Mouse (Mus musculus) forebrain, embryonic 12.5 days (tissue): ENCODE results near the gene Rnf214. TPM values are rescaled to one million over a fixed set of nuclear protein-coding genes. Genes with fewer than 3 reads are reported as not detected.
A peak's percentile ranks its signal among the peaks of the same experiment; 100 is the strongest.

ENCODE experiments used
- ATAC-seq: fragments of 200-750 bp; cut with Nextera tagmentation; 2 replicates; pipeline ENCODE4 v1.8.0; 2017; ENCODE audit warnings: moderate TSS enrichment; ENCODE audit not compliant: low FRiP score
- H3K27ac ChIP-seq: fragments of 300-500 bp; sonication (generic); 2 replicates; pipeline ENCODE4 v1.5.1; 2016; ENCODE audit warnings: mild to moderate bottlenecking
- H3K27me3 ChIP-seq: fragments of 300-500 bp; sonication (generic); 2 replicates; pipeline ENCODE4 v1.6.1; 2016; ENCODE audit warnings: mild to moderate bottlenecking
- H3K36me3 ChIP-seq: fragments of 300-500 bp; sonication (generic); replicated peaks from 2 replicates; pipeline ENCODE4 v1.6.1; 2016; ENCODE audit warnings: mild to moderate bottlenecking
- H3K4me1 ChIP-seq: fragments of 300-500 bp; sonication (generic); 2 replicates; pipeline ENCODE4 v1.6.1; 2016
- H3K4me2 ChIP-seq: fragments of 300-500 bp; sonication (generic); 2 replicates; pipeline ENCODE4 v1.6.1; 2016; ENCODE audit warnings: mild to moderate bottlenecking, moderate library complexity
- H3K4me3 ChIP-seq: fragments of 300-500 bp; sonication (generic); replicated peaks from 2 replicates; pipeline ENCODE4 v1.5.1; 2016; ENCODE audit warnings: mild to moderate bottlenecking
- H3K9ac ChIP-seq: fragments of 300-500 bp; sonication (generic); 2 replicates; pipeline ENCODE4 v1.6.1; 2016; ENCODE audit warnings: mild to moderate bottlenecking
- H3K9me3 ChIP-seq: fragments of 300-500 bp; sonication (generic); 2 replicates; pipeline ENCODE4 v1.6.1; 2016
- WGBS: fragments of 180-500 bp; shearing (Covaris S2); methylation state at CpG from one replicate; pipeline ENCODE4 v1.1.7; 2016; 5-methylcytosine and 5-hydroxymethylcytosine counted together
- polyA plus RNA-seq: library from polyadenylated mRNA; unstranded; fragments of >200 nt; fragmentation: Nextera tagmentation; extraction: Ambion mirVana; gene quantifications from 2 replicates; pipeline ENCODE4 v1.2.1, GENCODE M21; 2016

Rnf214 gene
- polyA plus RNA-seq, 1 experiment from 2014 or later = 92.3 TPM

DNA sequence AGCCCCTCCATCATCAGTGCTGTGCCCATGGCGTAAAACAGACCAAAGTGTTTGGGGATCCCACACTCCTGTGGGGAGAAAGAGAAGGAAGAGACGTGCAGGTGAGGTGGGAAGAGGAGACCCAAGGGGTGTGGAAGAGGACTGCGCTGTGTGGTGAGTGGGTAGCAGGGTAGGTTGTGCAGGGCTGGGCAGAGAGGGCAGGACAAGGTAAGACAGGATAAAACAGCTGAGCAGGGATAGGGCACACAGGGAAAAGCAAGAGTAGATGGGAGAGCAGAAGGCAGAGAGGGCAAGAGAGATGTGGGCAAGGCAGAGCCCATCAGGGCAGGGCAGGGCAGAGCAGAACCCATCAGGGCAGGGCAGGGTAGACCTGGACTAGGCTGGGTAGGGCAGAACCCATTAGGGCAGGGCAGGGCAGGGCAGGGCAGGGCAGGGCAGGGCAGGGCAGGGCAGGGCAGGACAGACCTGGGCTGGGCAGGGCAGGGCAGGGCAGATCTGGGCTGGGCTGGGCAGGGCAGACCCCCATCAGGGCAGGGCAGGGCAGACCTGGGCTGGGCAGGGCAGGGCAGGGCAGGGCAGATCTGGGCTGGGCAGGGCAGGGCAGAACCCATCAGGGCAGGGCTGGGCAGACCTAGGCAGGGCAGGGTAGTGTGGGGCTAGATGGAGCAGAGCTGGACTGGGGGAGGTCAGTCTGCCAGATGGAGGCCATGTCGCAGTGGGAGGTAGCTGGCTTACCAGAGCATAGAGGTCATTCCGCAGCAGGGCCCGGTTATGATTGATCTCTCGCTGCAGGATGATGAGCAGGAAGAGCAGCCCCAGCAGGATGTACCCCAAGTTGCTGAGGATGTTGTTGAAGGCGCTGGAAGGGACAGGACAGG, 37.2 kb upstream of the Rnf214 start:
- H3K27me3 ChIP-seq = no peaks in the 10 kb centered on the region
- H3K27ac ChIP-seq = no peak overlapping the region
- no peak overlapping the region for H3K4me2 ChIP-seq
- no peak overlapping the region for H3K9ac ChIP-seq
- H3K36me3 ChIP-seq = peaks cover 87% of the 10 kb centered on the region
- H3K9me3 ChIP-seq = no peaks in the 10 kb centered on the region
- ATAC-seq = no peak
- WGBS = 88% methylated on average over 8 of the region's 8 CpGs
- no peak overlapping the region for H3K4me3 ChIP-seq
- H3K4me1 ChIP-seq = no peaks in the 10 kb centered on the region

GRCm38 (mm10) chr9:45942916-45943315, 36.2 kb upstream of the Rnf214 start:
- 87% methylated on average over 8 of the region's 8 CpGs for WGBS
- Histone ChIP-seq H3K27ac (no peak overlapping the region), H3K36me3 (peaks cover 88% of the 10 kb centered on the region), H3K4me1 (no peaks in the 10 kb centered on the region), H3K9ac (no peak overlapping the region), H3K9me3 (no peaks in the 10 kb centered on the region), H3K27me3 (no peaks in the 10 kb centered on the region), H3K4me3 (no peak overlapping the region), H3K4me2 (no peak overlapping the region)
- ATAC-seq = no peak

GRCm38 (mm10) chr9:45942464-45942863, 35.8 kb upstream of the Rnf214 start:
- H3K4me2 ChIP-seq = no peak overlapping the region
- no peak for ATAC-seq
- no peaks in the 10 kb centered on the region for H3K9me3 ChIP-seq
- no peak overlapping the region for H3K9ac ChIP-seq
- H3K36me3 ChIP-seq = peaks cover 85% of the 10 kb centered on the region
- 95% methylated on average over 16 of the region's 16 CpGs for WGBS
- H3K27me3 ChIP-seq = no peaks in the 10 kb centered on the region
- no peaks in the 10 kb centered on the region for H3K4me1 ChIP-seq
- H3K27ac ChIP-seq = no peak overlapping the region
- no peak overlapping the region for H3K4me3 ChIP-seq

GRCm38 (mm10) chr9:45941329-45941888, 34.7 kb upstream of the Rnf214 start:
- H3K4me1 ChIP-seq = no peaks in the 10 kb centered on the region
- H3K36me3 ChIP-seq = peaks cover 76% of the 10 kb centered on the region
- no peak overlapping the region for H3K27ac ChIP-seq

DNA sequence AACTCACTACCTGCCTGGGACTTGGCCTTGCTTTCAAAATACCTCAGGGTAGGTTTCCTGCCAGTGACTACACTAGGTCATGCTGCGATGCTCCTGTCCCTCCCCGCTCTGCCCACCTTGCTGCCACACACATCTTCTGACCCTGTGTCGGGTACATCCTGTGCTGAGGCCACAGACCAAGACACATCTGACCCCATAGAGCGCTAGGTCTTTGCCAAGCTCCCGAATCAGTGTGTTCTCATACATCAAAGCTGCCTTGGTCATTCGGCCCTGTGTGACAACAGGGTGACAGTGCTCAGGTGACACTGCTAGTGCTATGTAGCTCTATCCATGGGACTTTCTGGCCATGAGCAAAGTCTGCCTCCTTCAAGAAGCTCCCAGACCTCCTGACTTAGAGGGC, 33.1 kb upstream of the Rnf214 start:
- peaks cover 14% of the 10 kb centered on the region; the same call in 1 of the 2 replicates for H3K27me3 ChIP-seq
- peaks cover 64% of the 10 kb centered on the region for H3K36me3 ChIP-seq

More at GRCm38 (mm10) chr9:45941329-45941888, 34.7 kb upstream of the Rnf214 start:
- 58% methylated on average over 18 of the region's 18 CpGs for WGBS
- Histone ChIP-seq H3K9ac (0 out of 2 replicates have a peak overlapping the region, but pooled peaks have one; percentile 7), H3K4me2 (no peak overlapping the region), H3K9me3 (no peaks in the 10 kb centered on the region), H3K4me3 (no peak overlapping the region), H3K27me3 (peaks cover 3% of the 10 kb centered on the region; the same call in 1 of the 2 replicates)
- ATAC-seq = no peak

GRCm38 (mm10) chr9:45938952-45939637, 32.4 kb upstream of the Rnf214 start:
- Histone ChIP-seq H3K27me3 (peaks cover 14% of the 10 kb centered on the region; the same call in 1 of the 2 replicates), H3K9me3 (no peaks in the 10 kb centered on the region), H3K4me1 (peaks cover 7% of the 10 kb centered on the region), H3K9ac (no peak overlapping the region), H3K4me3 (no peak overlapping the region), H3K4me2 (no peak overlapping the region), H3K36me3 (peaks cover 58% of the 10 kb centered on the region), H3K27ac (no peak overlapping the region)
- no peak for ATAC-seq
- WGBS = 86% methylated on average over 15 of the region's 15 CpGs

More for the DNA sequence above, 33.1 kb upstream of the Rnf214 start:
- Histone ChIP-seq H3K9ac (no peak overlapping the region), H3K4me2 (no peak overlapping the region), H3K9me3 (no peaks in the 10 kb centered on the region), H3K27ac (no peak overlapping the region), H3K4me3 (no peak overlapping the region), H3K4me1 (peaks cover 7% of the 10 kb centered on the region)
- 93% methylated on average over 6 of the region's 6 CpGs for whole genome bisulfite sequencing
- ATAC-seq = no peak

DNA sequence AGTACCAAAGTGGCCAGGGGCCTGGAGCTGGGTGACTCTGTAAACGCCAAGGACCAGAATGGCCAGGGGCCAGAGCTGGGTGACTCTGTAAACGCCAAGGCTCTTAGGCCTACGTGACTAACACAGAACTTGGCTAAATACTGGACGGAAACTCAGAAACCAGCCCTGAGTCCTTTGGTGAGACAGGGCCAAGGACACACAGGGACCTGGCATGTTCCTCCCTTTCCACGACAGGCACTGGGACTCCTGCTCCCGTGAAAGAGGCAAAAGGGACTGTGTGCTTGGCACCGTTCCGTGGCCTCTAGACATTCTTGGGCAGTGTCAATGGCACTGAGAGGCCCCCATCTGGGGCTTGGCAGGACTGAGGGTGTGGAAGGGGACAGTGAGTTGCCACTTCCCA, 31.4 kb upstream of the Rnf214 start:
- Histone ChIP-seq H3K4me2 (no peak overlapping the region), H3K4me1 (peaks cover 7% of the 10 kb centered on the region), H3K27ac (no peak overlapping the region), H3K27me3 (peaks cover 14% of the 10 kb centered on the region; the same call in 1 of the 2 replicates), H3K4me3 (no peak overlapping the region), H3K9ac (no peak overlapping the region), H3K36me3 (peaks cover 48% of the 10 kb centered on the region), H3K9me3 (no peaks in the 10 kb centered on the region)
- WGBS = 93% methylated on average over 8 of the region's 8 CpGs
- no peak for ATAC-seq

GRCm38 (mm10) chr9:45936883-45937282, 30.2 kb upstream of the Rnf214 start:
- no peak overlapping the region for H3K27ac ChIP-seq
- no peak overlapping the region for H3K4me2 ChIP-seq
- no peaks in the 10 kb centered on the region for H3K9me3 ChIP-seq
- ATAC-seq = no peak
- peaks cover 14% of the 10 kb centered on the region; the same call in 1 of the 2 replicates for H3K27me3 ChIP-seq
- no peak overlapping the region for H3K4me3 ChIP-seq
- H3K4me1 ChIP-seq = peaks cover 7% of the 10 kb centered on the region
- no peak overlapping the region for H3K9ac ChIP-seq
- 22% methylated on average over 3 of the region's 3 CpGs for WGBS
- peaks cover 36% of the 10 kb centered on the region for H3K36me3 ChIP-seq

DNA sequence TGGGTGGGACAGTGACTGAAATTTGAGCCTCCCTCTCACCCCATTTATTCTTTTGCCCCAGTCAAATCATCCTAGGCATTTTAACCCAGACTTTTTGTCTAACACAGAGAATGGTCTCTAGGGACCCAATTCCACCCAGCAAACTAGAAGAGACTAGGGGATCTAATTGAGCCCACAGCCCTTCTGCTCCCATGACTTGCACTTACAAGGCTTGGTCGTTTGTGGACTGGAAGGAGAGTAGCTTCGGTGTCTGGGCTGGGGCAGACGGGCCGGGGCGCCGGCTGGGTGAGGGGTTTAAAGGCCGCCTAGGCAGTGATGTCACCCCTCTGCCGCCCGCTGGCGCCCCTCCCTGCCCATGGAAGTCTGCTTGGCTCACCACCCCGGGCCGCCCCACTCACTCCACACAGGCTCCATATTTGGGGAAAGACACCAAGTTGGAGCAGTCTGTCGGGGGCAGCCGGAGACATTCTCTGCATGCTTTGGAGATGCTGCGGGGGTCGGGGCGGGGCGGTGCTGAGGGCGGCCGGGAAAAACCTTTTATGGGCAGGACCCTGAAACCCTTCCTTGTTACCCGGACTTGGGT, 29.0 kb upstream of the Rnf214 start, which contains the start of gene Tagln:
Tagln (minus strand) TSS at position 431 of the 583 bp plus-strand sequence.
- no peak within 1 kb of the TSS for H3K9ac ChIP-seq
- no peaks in the 10 kb centered on the region for H3K9me3 ChIP-seq
- H3K4me2 ChIP-seq = peak within 1 kb of the TSS; percentile 38
- peaks cover 7% of the 10 kb centered on the region for H3K4me1 ChIP-seq
- ATAC-seq = no peak
- H3K27ac ChIP-seq = no peak within 1 kb of the TSS
- H3K4me3 ChIP-seq = no peak within 1 kb of the TSS
- 10% methylated on average over 21 of the region's 21 CpGs for WGBS
- peaks cover 14% of the 10 kb centered on the region; the same call in 1 of the 2 replicates for H3K27me3 ChIP-seq
- H3K36me3 ChIP-seq = peaks cover 33% of the 10 kb centered on the region

GRCm38 (mm10) chr9:45932571-45933415, 26.1 kb upstream of the Rnf214 start:
- no peak overlapping the region for H3K4me3 ChIP-seq
- ATAC-seq = no peak

GRCm38 (mm10) chr9:45931958-45932357, 25.2 kb upstream of the Rnf214 start:
- no peak for ATAC-seq
- Histone ChIP-seq H3K27ac (no peak overlapping the region), H3K27me3 (peaks cover 14% of the 10 kb centered on the region; the same call in 1 of the 2 replicates), H3K9ac (no peak overlapping the region), H3K4me2 (no peak overlapping the region), H3K4me1 (peaks cover 7% of the 10 kb centered on the region), H3K4me3 (no peak overlapping the region), H3K9me3 (no peaks in the 10 kb centered on the region), H3K36me3 (peaks cover 45% of the 10 kb centered on the region)
- 61% methylated on average over 1 of the region's 1 CpGs for WGBS

More at GRCm38 (mm10) chr9:45932571-45933415, 26.1 kb upstream of the Rnf214 start:
- Histone ChIP-seq H3K36me3 (peaks cover 36% of the 10 kb centered on the region), H3K27ac (no peak overlapping the region), H3K9ac (no peak overlapping the region), H3K27me3 (peaks cover 14% of the 10 kb centered on the region; the same call in 1 of the 2 replicates), H3K4me2 (no peak overlapping the region), H3K4me1 (peaks cover 7% of the 10 kb centered on the region), H3K9me3 (no peaks in the 10 kb centered on the region)
- 89% methylated on average over 11 of the region's 11 CpGs for WGBS
